Mouse (Mus musculus): ENCODE measurements around the gene Gne.

Gene Gne

DNA sequence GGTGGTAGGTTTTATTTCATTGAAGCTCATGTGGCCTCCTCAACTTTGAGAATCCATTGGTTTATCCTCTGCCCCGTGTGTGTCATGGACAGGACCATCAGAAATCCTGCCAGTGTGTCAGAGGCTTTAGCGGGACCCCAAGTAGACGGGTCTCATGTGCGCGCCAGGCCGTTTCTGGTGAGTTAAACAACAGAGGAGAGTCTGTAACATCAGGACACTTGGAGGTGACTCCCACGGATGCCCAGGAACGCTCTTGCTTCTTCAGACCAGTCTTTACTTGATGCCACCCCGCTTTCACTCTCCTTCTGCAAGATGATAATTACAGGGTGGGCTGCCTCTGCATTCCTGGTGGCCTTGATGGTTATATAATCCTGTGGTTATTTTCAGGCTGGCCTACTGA, 60.3 kb downstream of the Gne start:
- DNase-seq (ENCODE audit: low spot score), result no peak

DNA sequence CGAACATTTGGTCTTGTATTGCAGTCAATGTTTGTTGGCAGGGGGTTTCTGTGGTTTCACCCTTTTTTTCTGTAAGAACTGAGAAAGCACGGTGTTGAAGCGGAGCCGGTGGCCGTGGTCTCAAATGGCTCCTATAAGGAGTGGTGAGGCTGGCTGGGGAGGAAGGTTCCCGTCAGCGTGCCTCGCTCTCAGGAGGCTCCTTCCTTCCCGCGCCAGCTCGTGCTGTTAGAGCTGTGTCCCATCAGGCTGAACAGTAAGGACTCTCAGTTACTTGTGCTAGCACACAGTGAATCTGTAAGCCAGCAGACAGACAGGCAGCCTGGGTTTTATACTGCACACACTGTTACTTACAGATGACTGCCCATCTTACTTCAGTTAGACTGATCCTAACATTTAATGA, 61.2 kb downstream of the Gne start:
- DNase-seq (ENCODE audit: low spot score), result no peak

DNA sequence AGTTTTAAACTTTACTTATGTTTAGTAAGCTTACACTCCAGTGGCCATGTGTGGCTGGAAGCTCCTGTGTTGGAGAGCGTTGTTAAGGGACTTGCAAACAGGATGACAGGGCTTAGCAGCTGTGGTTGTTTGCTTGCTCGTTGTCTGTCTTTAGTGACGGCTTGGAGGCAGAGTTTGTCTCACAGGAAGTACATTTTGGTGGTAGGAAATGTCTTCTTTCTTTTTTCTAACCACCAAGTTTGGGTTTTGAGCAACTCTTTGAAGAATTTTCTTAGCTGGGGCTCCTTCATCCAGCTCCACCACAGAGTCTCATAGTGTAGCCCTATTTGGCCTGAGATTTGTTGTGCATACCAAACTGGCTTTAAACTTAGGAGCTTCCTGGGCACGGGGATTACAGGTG, 61.7 kb downstream of the Gne start:
- DNase-seq (ENCODE audit: low spot score), result no peak

DNA sequence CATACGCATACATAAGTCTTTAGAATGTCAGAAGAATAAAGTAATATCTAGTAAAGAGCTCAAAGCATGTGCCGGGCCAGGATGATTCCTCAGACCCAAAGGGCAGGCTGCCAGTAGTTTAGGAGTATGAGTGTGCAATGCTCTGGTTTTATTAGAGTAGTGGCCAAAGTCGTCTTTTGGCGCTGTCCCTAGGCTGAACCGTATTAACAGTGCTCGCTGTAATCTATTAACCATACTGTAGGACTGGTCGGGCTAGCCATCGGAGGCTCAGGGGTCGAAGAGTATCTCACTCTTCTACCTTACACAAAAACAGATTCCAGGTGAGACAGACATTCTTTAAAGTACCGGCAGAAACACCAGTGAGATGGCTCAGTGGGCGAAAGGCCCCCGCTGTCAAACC, 67.2 kb downstream of the Gne start:
- DNase-seq (ENCODE audit: low spot score), result no peak

DNA sequence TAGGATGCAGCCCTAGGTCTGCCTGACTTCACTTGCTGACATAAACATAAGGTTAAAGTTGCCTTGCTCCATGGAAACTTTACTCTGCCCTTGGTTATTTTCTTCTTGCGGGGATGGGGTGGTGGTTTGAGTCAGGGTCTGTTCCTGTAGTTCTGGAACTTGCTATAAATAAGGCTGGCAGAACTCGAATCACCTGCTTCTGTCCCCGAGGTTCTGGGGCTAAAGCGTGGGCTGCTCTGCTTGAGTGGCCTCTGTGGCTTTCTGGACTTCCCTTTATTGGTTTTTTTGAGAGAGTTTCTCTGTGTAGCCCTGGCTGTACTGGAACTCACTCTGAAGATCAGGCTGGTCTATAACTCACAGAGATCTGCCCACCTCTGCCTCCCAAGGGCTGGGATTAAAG, 67.9 kb downstream of the Gne start:
- DNase-seq (ENCODE audit: low spot score), result no peak

DNA sequence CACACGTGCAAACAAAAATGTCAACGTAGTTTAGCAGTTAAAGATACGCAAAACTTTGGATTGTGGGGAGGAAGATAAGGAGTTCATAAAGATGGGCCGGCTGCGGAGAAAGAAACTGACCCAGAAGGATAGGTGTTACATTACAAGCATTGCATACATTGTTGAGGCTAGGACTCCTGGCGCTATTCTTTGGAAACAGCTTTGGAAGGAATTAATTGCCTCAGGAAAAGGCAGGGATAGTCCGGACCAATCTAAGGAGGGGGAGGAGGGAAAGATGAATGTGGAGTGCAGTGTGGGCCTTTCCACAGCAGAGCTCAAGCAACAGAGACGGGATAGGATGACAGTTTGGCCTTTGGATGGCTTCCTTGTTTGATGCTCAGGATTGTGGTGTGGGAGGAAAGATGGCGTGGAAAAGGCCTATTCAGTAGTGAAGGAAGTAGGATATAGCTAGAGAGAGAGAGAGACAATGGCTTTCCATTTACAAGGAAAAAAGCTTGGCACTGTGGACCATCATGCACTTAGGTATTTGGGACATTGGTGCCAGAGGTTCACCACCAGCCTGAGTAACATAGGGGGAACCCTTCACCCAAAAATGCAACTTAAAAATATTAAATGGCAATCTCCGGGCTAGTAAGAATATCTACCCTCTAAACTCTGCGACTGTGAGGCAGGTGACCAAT, 70.4 kb downstream of the Gne start:
- peak; percentile 30 for DNase-seq (ENCODE audit: low spot score)

DNA sequence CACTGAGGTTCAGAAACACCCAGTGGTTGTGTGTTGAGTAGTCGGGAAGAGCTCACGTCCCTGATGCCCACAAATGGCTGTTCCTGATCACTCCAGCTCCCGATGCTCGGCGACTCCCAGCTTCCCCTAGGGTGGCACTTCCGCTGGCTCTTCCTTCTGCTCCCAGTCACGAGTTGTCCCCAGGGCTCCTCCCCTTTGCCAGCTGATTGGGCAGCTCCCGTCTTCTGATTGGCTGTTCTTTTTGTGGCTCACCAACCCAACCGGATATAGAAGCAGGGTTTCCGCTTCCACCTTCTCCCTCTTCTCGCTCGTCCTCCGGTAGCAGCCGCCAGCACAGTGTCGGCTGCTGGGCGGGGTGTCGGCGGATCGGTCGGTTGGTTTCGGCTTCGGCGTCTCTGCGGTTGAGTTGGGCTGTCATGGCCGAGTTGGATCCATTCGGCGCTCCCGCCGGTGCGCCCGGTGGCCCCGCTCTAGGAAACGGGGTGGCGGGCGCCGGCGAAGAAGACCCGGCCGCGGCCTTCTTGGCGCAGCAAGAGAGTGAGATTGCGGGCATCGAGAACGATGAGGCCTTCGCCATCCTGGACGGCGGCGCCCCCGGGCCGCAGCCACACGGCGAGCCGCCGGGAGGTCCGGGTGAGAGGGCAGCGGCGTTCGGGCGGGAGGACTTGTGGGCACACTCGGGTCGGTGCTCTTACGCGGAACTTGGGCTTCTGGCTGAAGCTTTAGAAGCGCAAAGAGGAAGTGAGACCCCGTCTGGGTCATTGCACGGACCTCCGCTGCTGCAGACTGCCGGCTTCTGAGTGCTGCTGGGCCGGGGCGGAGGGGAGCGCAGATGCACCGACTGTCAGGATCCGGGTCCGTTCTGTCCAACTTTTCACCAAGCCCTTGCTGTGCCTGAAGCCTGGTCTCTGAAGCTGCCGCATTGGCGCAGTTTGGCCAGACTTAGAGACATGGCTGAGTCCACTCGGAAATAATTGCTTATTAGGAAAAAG, 71.3 kb downstream of the Gne start:
- DNase-seq (ENCODE audit: low spot score), result peak; percentile 97

DNA sequence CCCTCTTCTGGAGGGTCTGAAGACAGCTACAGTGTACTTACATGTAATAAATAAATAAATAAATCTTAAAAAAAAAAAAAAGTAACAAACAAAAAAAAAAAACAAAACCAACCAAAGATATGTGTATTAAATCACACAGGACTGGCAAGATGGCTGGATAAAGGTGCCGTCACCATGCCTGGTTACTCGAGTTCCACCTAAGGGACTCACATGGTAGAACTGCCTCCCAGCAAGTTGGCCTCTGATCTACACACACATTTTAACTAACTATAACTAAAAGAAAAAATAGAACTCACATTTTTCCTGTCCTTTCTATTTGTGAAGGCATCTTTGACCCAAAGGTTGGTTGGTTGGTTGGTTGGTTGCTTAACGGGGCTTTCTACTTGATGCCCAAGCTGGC, 72.2 kb downstream of the Gne start:
- peak; percentile 12 for DNase-seq (ENCODE audit: low spot score)

DNA sequence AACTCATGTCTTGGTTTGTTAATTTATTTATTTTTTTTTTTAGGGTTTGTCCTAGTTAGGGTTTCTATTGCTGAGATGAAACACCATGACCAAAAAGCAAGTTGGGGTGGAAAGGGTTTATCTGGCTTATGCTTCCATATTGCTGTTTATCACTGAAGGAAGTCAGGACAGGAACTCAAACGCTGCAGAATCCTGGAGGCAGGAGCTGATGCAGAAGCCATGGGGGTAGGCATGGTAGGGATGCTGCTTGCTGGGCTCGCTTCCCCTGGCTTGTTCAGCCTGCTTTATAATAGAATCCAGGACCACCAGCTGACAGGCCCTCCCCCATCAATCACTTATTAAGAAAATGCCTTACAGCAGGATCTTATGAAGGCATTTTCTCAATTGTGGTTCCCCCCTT, 73.1 kb downstream of the Gne start:
- no peak for DNase-seq (ENCODE audit: low spot score)

DNA sequence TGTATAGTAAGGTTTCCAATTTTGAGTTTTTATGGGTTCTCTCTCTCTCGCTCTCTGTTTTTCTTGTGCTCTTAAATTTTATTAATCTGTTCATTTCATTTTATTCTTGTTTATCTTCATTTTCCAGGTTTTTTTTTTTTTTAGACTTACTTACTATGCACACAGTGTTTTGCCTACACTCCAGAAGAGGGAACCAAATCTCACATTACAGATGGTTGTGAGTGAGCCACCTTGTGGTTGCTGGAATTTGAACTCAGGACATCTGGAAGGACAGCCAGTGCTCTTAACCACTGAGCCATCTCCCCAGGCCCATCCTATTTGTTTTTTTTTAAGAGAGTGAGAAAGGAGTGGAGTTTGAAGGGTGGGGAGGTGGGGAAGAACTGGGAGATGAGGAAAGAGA, 73.8 kb downstream of the Gne start:
- peak; percentile 60 for DNase-seq (ENCODE audit: low spot score)

DNA sequence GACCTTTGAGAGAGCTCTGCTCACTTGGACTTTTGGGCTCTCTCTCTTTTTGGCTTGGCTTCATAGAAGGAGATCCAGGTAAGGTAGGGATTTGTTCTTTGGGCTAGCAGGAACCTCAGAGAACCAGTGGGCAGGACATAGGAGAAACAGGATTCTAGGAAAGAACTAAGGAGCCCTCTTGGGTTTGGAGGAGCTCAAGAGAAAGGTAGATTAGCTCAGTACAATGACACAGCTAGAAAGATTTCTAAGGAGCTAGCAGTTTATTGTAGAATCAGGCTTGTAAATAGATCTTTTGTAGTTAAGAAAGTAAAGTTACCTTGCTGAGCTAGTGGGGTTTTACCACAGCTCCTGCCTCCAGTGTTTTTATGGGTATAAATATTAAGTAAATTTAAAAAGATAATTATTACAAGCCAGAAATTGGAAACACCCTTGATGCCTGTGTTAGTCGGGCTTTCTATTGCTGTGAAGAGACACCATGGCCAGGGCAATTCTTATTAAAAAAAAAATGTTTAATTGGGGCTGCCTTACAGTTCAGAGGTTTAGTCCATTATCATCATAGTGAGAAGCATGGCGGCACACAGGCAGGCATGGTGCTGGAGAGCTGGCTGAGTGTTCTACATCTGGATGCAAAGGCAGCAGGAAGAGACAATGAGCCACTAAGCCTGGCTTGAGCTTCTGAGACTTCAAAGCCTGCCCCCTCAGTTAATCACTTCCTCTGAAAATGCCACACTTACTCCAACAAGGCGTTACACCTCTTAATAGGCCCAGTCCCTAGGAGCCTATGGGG, 79.2 kb downstream of the Gne start:
- DNase-seq (ENCODE audit: low spot score), result no peak

DNA sequence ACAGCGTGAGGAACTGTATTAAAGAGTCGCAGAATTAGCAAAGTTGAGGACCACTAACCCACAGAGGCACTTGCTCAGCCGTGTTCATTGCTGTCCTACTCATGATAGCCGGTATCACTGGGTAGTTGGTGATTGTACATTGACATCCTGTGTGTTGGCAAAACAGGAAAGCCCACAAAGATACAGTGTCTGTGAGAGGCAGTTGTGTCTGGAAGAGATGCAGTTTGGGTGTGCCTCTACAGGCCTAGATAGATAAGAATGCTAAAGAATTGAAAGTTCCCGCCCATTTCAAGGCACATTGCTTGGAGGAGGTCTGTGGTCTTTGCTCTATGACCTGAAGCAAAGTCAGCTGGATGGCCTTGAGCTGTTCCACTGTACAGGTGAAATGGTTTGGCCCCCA, 79.9 kb downstream of the Gne start, which contains the start of gene Clta:
Gene Clta (plus strand): TSS at position 327 of the 400 bp plus-strand sequence.
- no peak for DNase-seq (ENCODE audit: low spot score)

DNA sequence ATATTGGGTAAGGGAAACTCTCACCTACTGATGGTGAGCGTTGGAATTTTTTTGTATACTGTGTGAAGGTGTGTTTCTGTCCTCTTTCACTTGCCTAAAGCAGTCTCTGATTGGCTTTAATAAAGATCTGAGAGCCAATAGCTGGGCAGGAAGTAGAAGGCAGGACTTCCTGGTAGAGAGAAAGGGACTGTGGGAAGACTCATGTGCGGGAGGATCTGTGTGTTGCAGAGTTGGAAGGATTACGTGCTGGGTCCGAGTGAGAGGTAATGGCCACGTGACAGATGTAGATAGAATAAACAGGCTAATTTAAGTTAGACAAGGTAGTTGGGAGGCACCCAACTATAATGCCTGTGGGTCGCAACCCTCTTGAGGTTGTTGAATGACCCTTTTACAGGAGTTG, 80.4 kb downstream of the Gne start:
- DNase-seq (ENCODE audit: low spot score), result no peak

DNA sequence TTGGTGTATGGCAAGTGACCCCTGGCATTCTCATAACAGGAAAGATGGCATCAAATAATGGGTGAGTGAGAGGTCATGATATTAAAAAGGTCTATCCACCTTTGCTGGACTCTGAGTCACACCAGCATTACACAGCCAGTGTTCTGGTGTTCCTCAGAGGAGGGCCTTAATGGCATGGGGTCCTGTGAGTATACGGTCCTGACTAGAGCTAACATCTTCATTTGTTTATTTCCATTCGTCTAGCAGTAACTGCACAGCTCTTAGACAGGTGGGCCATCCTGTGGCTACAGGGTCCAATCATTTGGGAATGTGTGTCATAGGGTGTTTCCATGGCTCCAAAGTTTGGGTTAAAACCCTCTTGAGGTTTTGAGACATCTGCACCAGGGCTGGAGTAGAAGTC, 89.6 kb downstream of the Gne start:
- no peak for DNase-seq (ENCODE audit: low spot score)

DNA sequence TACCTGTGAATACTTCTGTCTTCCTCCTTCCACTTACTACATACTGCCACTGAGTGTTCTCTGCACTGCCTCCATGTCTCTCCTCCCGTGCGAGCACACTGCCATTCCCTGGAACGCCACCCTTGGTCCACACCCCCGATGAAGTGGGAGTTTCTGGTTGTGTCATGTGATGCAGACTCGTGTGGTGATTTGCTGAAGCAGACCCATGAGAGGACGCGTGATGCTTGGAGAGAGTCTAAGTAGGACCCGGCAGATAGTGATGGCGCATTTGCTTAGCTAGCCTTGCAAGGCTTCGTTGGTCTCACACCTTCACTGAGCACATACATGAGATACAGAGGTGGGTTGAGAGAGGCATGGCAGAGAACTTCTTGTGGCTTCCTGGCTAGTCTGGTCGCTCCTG, 90.9 kb downstream of the Gne start:
- DNase-seq (ENCODE audit: low spot score), result no peak

DNA sequence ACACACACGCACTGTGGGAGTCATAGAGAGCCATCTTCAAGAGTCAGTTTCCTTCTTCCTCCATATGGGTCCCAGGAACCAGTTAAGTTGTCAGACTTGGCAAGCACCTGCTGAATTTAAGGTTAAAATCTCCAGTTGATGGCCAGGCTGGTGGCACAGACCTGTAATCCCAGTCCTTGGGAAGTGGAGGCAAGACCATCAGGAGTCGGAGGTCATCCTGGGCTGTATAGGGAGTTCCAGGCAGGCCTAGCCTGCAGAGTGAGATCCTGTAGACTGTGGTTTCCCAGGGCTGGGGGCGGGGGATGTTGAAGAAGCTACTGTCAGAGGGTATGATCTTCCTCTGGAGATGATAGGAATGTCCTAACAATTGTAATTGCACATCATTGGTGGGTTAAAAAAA, 95.0 kb downstream of the Gne start:
- DNase-seq (ENCODE audit: low spot score), result no peak

DNA sequence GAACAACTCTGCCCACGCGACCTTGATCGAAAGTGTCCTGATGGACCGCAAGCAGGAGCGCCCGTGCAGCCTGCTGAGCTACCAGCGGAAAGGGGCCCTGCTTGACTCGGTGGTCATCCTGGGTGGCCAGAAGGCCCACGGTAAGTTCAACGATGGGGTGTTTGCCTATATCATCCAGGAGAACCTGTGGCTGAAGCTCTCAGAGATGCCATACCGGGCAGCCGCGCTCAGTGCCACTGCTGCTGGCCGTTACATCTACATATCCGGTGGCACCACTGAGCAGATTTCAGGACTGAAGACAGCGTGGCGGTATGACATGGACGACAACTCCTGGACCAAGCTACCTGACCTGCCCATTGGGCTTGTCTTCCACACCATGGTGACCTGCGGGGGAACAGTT, 99.7 kb downstream of the Gne start:
- DNase-seq (ENCODE audit: low spot score), result no peak

Data from adipocyte (in vitro differentiated cells).